Mouse (Mus musculus): ENCODE data around the gene Usp12.

The Usp12 gene

GRCm38 (mm10) chr5:146692976-146693361 lies 101.8 kb downstream of the Usp12 start:
- DNase-seq (ENCODE audit: low spot score) = no peak

GRCm38 (mm10) chr5:146692361-146692975 lies 102.3 kb downstream of the Usp12 start:
- no peak for DNase-seq (ENCODE audit: low spot score)

- DNase-seq (ENCODE audit: low spot score) = no peak
Observed at GRCm38 (mm10) chr5:146691745-146692144, 103.1 kb downstream of the Usp12 start.

GRCm38 (mm10) chr5:146687541-146688313 lies 107.1 kb downstream of the Usp12 start:
- DNase-seq (ENCODE audit: low spot score) = no peak

GRCm38 (mm10) chr5:146686954-146687353 lies 107.9 kb downstream of the Usp12 start:
- DNase-seq (ENCODE audit: low spot score) = no peak
